Mouse (Mus musculus) ES-Bruce4 (cell line): ENCODE measurements at regions not wholly inside any gene's neighbourhood (a gene's known extent, or its start where the extent isn't known, plus 50 kb on each side); places are given as distances from the start of the nearest gene placed in this dataset.

Source experiments
- H3K27ac ChIP-seq: 2 replicates; pipeline ENCODE4 v1.5.1; 2012; ENCODE audit warnings: low read length, inconsistent platforms; ENCODE audit not compliant: insufficient read depth
- H3K27me3 ChIP-seq: 2 replicates; pipeline ENCODE4 v1.6.1; 2012; ENCODE audit warnings: mild to moderate bottlenecking, low read length, inconsistent platforms; ENCODE audit not compliant: control insufficient read depth, poor library complexity, insufficient read depth, severe bottlenecking
- H3K36me3 ChIP-seq: 2 replicates; pipeline ENCODE4 v1.6.1; 2012; ENCODE audit warnings: inconsistent platforms, mild to moderate bottlenecking, low read length, moderate library complexity; ENCODE audit not compliant: control insufficient read depth, poor library complexity, insufficient read depth, severe bottlenecking
- H3K4me1 ChIP-seq: one replicate; pipeline ENCODE4 v1.8.1; 2011; ENCODE audit warnings: low read length; ENCODE audit not compliant: control insufficient read depth, insufficient read depth
- H3K4me3 ChIP-seq: 2 replicates; pipeline ENCODE4 v1.5.1; 2011; ENCODE audit warnings: low read depth, mild to moderate bottlenecking, low read length
- H3K9ac ChIP-seq: 2 replicates; pipeline ENCODE4 v1.6.1; 2012; ENCODE audit warnings: low read depth, mild to moderate bottlenecking, inconsistent platforms; ENCODE audit not compliant: poor library complexity, severe bottlenecking
- H3K9me3 ChIP-seq: replicated peaks from 2 replicates; pipeline ENCODE4 v1.6.1; 2012; ENCODE audit warnings: mild to moderate bottlenecking, low read length, inconsistent platforms; ENCODE audit not compliant: control insufficient read depth, poor library complexity, insufficient read depth, severe bottlenecking
- CTCF ChIP-seq: IDR thresholded peaks from one replicate; pipeline ENCODE4 v1.8.1; 2011; ENCODE audit warnings: low read depth, low read length
- EP300 ChIP-seq: IDR thresholded peaks from 2 replicates; pipeline ENCODE4 v1.6.1; 2011; ENCODE audit warnings: low read depth, low read length; ENCODE audit not compliant: insufficient read depth
- POLR2A ChIP-seq: IDR thresholded peaks from one replicate; pipeline ENCODE4 v1.8.1; 2011; ENCODE audit warnings: low read length; ENCODE audit not compliant: insufficient read depth

- H3K36me3 ChIP-seq, result no peaks in the 10 kb centered on the region
- H3K9me3 ChIP-seq, result no peaks in the 10 kb centered on the region
- no peaks in the 10 kb centered on the region for H3K27me3 ChIP-seq
- H3K9ac ChIP-seq, result no peak overlapping the region
- TF ChIP-seq POLR2A (no peak), CTCF (no peak), EP300 (no peak)
- no peak overlapping the region for H3K4me3 ChIP-seq
- no peaks in the 10 kb centered on the region for H3K4me1 ChIP-seq
- no peak overlapping the region for H3K27ac ChIP-seq
These were observed 173.4 kb downstream of the Snx13 start for GRCm38 (mm10) chr12:35220429-35220828.

- Histone ChIP-seq H3K27me3 (no peaks in the 10 kb centered on the region), H3K4me3 (no peak overlapping the region), H3K9me3 (no peaks in the 10 kb centered on the region), H3K4me1 (no peaks in the 10 kb centered on the region), H3K36me3 (no peaks in the 10 kb centered on the region), H3K27ac (no peak overlapping the region), H3K9ac (no peak overlapping the region)
- no peak for TF ChIP-seq EP300
- TF ChIP-seq CTCF, result no peak
These were observed 173.0 kb downstream of the Snx13 start for GRCm38 (mm10) chr12:35220002-35220401.

GRCm38 (mm10) chr12:35216725-35217124, 169.7 kb downstream of the Snx13 start:
- TF ChIP-seq CTCF (no peak), POLR2A (no peak), EP300 (no peak)
- no peak overlapping the region for H3K27ac ChIP-seq
- no peaks in the 10 kb centered on the region for H3K4me1 ChIP-seq
- no peaks in the 10 kb centered on the region for H3K9me3 ChIP-seq
- no peak overlapping the region for H3K9ac ChIP-seq
- no peak overlapping the region for H3K4me3 ChIP-seq
- no peaks in the 10 kb centered on the region for H3K36me3 ChIP-seq
- no peaks in the 10 kb centered on the region for H3K27me3 ChIP-seq

GRCm38 (mm10) chr12:35209399-35209798, 162.4 kb downstream of the Snx13 start:
- Histone ChIP-seq H3K4me3 (no peak overlapping the region), H3K27ac (no peak overlapping the region), H3K4me1 (no peaks in the 10 kb centered on the region), H3K9me3 (no peaks in the 10 kb centered on the region), H3K27me3 (no peaks in the 10 kb centered on the region), H3K36me3 (no peaks in the 10 kb centered on the region), H3K9ac (no peak overlapping the region)
- TF ChIP-seq POLR2A, result no peak
- TF ChIP-seq EP300, result no peak
- no peak for TF ChIP-seq CTCF

- no peaks in the 10 kb centered on the region for H3K36me3 ChIP-seq
- H3K4me1 ChIP-seq, result no peaks in the 10 kb centered on the region
- H3K9ac ChIP-seq, result no peak overlapping the region
- H3K27ac ChIP-seq, result no peak overlapping the region
- H3K27me3 ChIP-seq, result no peaks in the 10 kb centered on the region
- no peaks in the 10 kb centered on the region for H3K9me3 ChIP-seq
- no peak overlapping the region for H3K4me3 ChIP-seq
- TF ChIP-seq CTCF, result no peak
- no peak for TF ChIP-seq POLR2A
- no peak for TF ChIP-seq EP300
These were observed 160.6 kb downstream of the Snx13 start for GRCm38 (mm10) chr12:35207605-35208004.

- no peak for TF ChIP-seq CTCF
- TF ChIP-seq POLR2A, result no peak
- TF ChIP-seq EP300, result no peak
- no peak overlapping the region for H3K27ac ChIP-seq
- no peaks in the 10 kb centered on the region for H3K36me3 ChIP-seq
- H3K4me3 ChIP-seq, result no peak overlapping the region
- no peaks in the 10 kb centered on the region for H3K9me3 ChIP-seq
- no peaks in the 10 kb centered on the region for H3K27me3 ChIP-seq
- no peak overlapping the region for H3K9ac ChIP-seq
- no peaks in the 10 kb centered on the region for H3K4me1 ChIP-seq
These were observed 156.4 kb downstream of the Snx13 start for GRCm38 (mm10) chr12:35203398-35203797.

- Histone ChIP-seq H3K36me3 (no peaks in the 10 kb centered on the region), H3K4me3 (no peak overlapping the region), H3K9ac (no peak overlapping the region), H3K27me3 (no peaks in the 10 kb centered on the region), H3K9me3 (no peaks in the 10 kb centered on the region), H3K27ac (no peak overlapping the region), H3K4me1 (no peaks in the 10 kb centered on the region)
- no peak for TF ChIP-seq EP300
- no peak for TF ChIP-seq CTCF
- no peak for TF ChIP-seq POLR2A
These were observed 153.1 kb downstream of the Snx13 start for GRCm38 (mm10) chr12:35200110-35200509.
